Mouse (Mus musculus): Measurements from ENCODE around the gene Cyb5d1. TPM values are rescaled to one million over a fixed set of nuclear protein-coding genes. Genes with fewer than 3 reads are reported as not detected.
"Not testable (repeated sequence)": the region's sequence is repeated elsewhere in the genome, so short reads cannot be mapped to it uniquely, and the experiment has no call there.

The Cyb5d1 gene
- polyA plus RNA-seq, 1 experiment from 2014 or later = 48.0 TPM

DNA sequence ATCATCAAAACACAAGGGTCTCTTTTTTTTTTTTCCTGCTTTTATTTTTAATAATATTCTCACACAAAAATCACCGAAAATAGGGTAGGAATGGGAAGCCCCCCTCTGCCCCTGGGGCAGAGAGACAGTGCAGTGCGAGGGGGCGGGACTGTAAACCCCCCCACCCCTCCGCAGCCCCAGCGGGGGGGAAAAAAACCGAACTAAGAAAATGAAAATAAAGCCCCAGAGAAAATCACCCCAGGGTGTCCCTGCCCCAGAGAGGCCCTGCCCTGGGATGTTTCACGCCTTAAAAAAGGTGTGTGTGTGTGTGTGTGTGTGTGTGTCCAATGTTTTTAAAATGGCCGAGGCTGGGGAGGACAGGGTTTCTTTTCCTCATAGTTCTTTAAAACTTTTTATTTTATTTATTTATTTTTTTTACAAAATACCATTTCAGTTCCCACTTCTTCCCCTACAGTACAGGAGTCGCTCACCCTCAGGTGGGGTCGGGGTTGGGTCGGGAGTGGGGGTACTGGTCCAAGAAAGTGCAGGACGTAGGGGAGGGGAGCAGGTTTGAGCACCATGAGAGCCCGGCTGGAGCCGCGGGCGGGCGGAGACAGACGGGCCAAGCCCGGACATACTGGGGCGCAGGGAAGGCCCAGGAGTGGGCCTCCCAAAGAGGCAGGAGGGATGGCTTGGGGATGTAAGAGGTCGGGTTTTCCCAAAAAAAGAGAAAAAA lies 3.2 kb upstream of the Cyb5d1 start:
- Histone ChIP-seq H3K27ac (no peak overlapping the region), H3K9ac (peak overlapping the region; percentile 47; the same call in 1 of the 2 replicates)

GRCm38 (mm10) chr11:69398059-69398458 lies 2.6 kb upstream of the Cyb5d1 start, which contains the start of gene Tmem88:
Gene Tmem88, minus strand, starts transcription at chr11:69398234.
- no peak for ATAC-seq (ENCODE audit: low FRiP score)
- Histone ChIP-seq H3K27ac (peak within 1 kb of the TSS; percentile 24; the same call in 1 of the 2 replicates), H3K4me3 (peak within 1 kb of the TSS; percentile 6), H3K4me1 (peaks cover 37% of the 10 kb centered on the region), H3K9ac (peak within 1 kb of the TSS; percentile 47), H3K9me3 (replicated peaks) (no peaks in the 10 kb centered on the region), H3K27me3 (peaks cover 26% of the 10 kb centered on the region), H3K4me2 (replicated peaks) (peak within 1 kb of the TSS; percentile 62), H3K36me3 (peaks cover 39% of the 10 kb centered on the region)
- WGBS = 4% methylated on average over 16 of the region's 16 CpGs

More for the DNA sequence above, 3.2 kb upstream of the Cyb5d1 start:
- H3K36me3 ChIP-seq = peaks cover 45% of the 10 kb centered on the region
- H3K27me3 ChIP-seq = peaks cover 26% of the 10 kb centered on the region
- peak overlapping the region; percentile 62 for H3K4me2 ChIP-seq (replicated peaks)
- no peak for ATAC-seq (ENCODE audit: low FRiP score)
- no peaks in the 10 kb centered on the region for H3K9me3 ChIP-seq (replicated peaks)
- H3K4me3 ChIP-seq = peak overlapping the region; percentile 6; the same call in 1 of the 2 replicates
- WGBS = 16% methylated on average over 21 of the region's 21 CpGs
- peaks cover 37% of the 10 kb centered on the region for H3K4me1 ChIP-seq

DNA sequence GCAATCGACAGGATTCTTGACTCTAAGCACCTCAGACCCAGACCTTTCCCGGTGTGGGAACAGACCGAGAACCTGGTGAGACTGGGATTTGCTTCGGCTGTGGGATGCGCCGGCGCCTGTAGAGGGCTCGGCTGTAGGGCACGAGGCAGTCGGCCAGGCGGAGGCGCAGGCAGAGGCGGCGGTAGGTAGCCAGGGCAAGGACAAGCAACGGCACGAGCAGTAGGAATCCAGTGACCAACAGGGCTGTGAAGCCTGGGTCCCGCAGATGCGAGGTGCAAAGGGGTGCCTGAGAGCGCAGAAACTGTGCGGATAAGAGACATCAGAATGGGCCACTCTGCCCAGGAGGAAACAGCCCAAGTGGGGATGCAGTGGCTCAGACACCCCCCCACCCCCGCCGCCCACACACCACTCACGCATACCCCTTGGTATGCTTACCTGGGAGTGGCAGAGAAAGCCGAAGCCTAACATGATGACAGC lies 2.2 kb upstream of the Cyb5d1 start:
- Histone ChIP-seq H3K4me1 (peaks cover 37% of the 10 kb centered on the region), H3K27me3 (peaks cover 26% of the 10 kb centered on the region), H3K4me2 (replicated peaks) (peak overlapping the region; percentile 62), H3K9me3 (replicated peaks) (no peaks in the 10 kb centered on the region), H3K27ac (peak overlapping the region; percentile 24; the same call in 1 of the 2 replicates), H3K4me3 (peak overlapping the region; percentile 6), H3K9ac (peak overlapping the region; percentile 47; the same call in 1 of the 2 replicates), H3K36me3 (peaks cover 34% of the 10 kb centered on the region)
- 10% methylated on average over 24 of the region's 24 CpGs for WGBS
- no peak for ATAC-seq (ENCODE audit: low FRiP score)

DNA sequence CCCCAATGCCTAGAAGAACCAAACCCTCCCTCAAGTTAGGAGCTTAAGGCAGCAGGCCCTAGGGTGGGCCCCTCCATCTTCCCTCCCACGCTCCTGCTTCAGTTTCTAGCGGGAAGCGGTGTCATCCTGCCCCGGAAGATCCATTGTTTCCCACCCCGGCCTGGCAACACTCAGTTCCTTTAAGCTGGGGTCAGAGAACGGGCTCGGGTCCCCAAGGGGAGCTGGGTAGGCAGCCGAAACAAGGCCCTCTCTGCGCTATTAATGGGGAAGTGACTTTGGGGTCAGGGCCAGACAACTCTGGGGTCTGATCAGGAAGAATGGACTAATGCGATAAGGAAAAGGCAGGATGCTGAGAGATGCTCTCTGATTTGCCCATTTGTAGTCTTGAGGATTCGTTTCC lies 1.3 kb upstream of the Cyb5d1 start:
- Histone ChIP-seq H3K27ac (0 out of 2 replicates have a peak overlapping the region, but pooled peaks have one; percentile 12), H3K27me3 (peaks cover 26% of the 10 kb centered on the region), H3K4me1 (peaks cover 37% of the 10 kb centered on the region), H3K4me3 (peak overlapping the region; percentile 65), H3K9me3 (replicated peaks) (no peaks in the 10 kb centered on the region), H3K4me2 (replicated peaks) (peak overlapping the region; percentile 62), H3K9ac (peak overlapping the region; percentile 73; the same call in 1 of the 2 replicates), H3K36me3 (peaks cover 32% of the 10 kb centered on the region)
- no peak for ATAC-seq (ENCODE audit: low FRiP score)
- WGBS = 28% methylated on average over 11 of the region's 11 CpGs

GRCm38 (mm10) chr11:69395634-69396373 lies 373 bp upstream of the Cyb5d1 start:
- ATAC-seq (ENCODE audit: low FRiP score) = peak; percentile 86
- Histone ChIP-seq H3K27me3 (peaks cover 23% of the 10 kb centered on the region), H3K27ac (peak overlapping the region; percentile 96), H3K4me2 (replicated peaks) (peak overlapping the region; percentile 62), H3K4me1 (peaks cover 34% of the 10 kb centered on the region), H3K4me3 (peak overlapping the region; percentile 65), H3K9me3 (replicated peaks) (no peaks in the 10 kb centered on the region), H3K9ac (peak overlapping the region; percentile 73), H3K36me3 (peaks cover 22% of the 10 kb centered on the region)
- under 1% methylated on average over 48 of the region's 48 CpGs for WGBS

- Histone ChIP-seq H3K36me3 (peaks cover 11% of the 10 kb centered on the region), H3K27ac (peak overlapping the region; percentile 96; the same call in 1 of the 2 replicates), H3K27me3 (peaks cover 12% of the 10 kb centered on the region), H3K9ac (peak overlapping the region; percentile 73), H3K4me3 (peak overlapping the region; percentile 65), H3K4me1 (peaks cover 31% of the 10 kb centered on the region), H3K4me2 (replicated peaks) (peak overlapping the region; percentile 62)
- not testable (repeated sequence) for ATAC-seq (ENCODE audit: low FRiP score); H3K9me3 ChIP-seq (replicated peaks)
- 2% methylated on average over 31 of the region's 31 CpGs for WGBS
These were observed 752 bp downstream of the Cyb5d1 start for GRCm38 (mm10) chr11:69394591-69395167.

- no peak for ATAC-seq (ENCODE audit: low FRiP score)
- Histone ChIP-seq H3K9me3 (replicated peaks) (no peaks in the 10 kb centered on the region), H3K9ac (no peak overlapping the region), H3K4me2 (replicated peaks) (no peak overlapping the region), H3K36me3 (peaks cover 9% of the 10 kb centered on the region; the same call in 1 of the 2 replicates), H3K4me3 (no peak overlapping the region), H3K4me1 (peaks cover 7% of the 10 kb centered on the region), H3K27ac (no peak overlapping the region), H3K27me3 (no peaks in the 10 kb centered on the region)
- 50% methylated on average over 10 of the region's 10 CpGs for WGBS
These were observed 4.9 kb downstream of the Cyb5d1 start for GRCm38 (mm10) chr11:69390400-69391034.

- H3K27me3 ChIP-seq = no peaks in the 10 kb centered on the region
- no peak overlapping the region for H3K4me3 ChIP-seq
- peaks cover 9% of the 10 kb centered on the region; the same call in 1 of the 2 replicates for H3K36me3 ChIP-seq
- WGBS = 74% methylated on average over 14 of the region's 14 CpGs
- no peak overlapping the region for H3K4me2 ChIP-seq (replicated peaks)
- H3K9me3 ChIP-seq (replicated peaks) = no peaks in the 10 kb centered on the region
- ATAC-seq (ENCODE audit: low FRiP score) = no peak
- peaks cover 7% of the 10 kb centered on the region for H3K4me1 ChIP-seq
- no peak overlapping the region for H3K9ac ChIP-seq
- H3K27ac ChIP-seq = no peak overlapping the region
These were observed 5.7 kb downstream of the Cyb5d1 start for GRCm38 (mm10) chr11:69389531-69390399.

DNA sequence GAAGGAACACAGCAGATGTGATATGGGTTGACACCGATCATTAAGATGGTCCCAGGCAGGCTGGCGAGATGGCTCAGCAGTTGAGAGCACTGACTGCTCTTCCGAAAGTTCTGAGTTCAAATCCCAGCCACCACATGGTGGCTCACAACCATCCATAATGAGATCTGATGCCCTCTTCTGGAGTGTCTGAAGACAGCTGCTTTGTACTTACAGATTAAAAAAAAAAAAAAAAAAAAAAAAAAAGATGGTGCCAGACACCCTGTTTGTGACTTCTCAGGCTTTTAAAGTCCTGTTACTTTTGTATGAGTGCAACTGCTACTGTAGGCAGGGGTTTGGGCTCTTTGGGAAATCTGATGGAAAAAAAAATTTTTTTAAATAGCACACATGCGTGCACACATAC lies 6.8 kb downstream of the Cyb5d1 start:
- Histone ChIP-seq H3K9ac (no peak overlapping the region), H3K9me3 (replicated peaks) (no peaks in the 10 kb centered on the region), H3K27me3 (no peaks in the 10 kb centered on the region), H3K4me3 (no peak overlapping the region), H3K4me1 (0 out of 2 replicates have a peak, but pooled peaks cover 2% of the 10 kb centered on the region), H3K4me2 (replicated peaks) (no peak overlapping the region), H3K36me3 (peaks cover 9% of the 10 kb centered on the region; the same call in 1 of the 2 replicates), H3K27ac (no peak overlapping the region)
- 98% methylated on average over 4 of the region's 4 CpGs for WGBS
- no peak for ATAC-seq (ENCODE audit: low FRiP score)

GRCm38 (mm10) chr11:69386758-69387157 lies 8.7 kb downstream of the Cyb5d1 start:
- H3K27me3 ChIP-seq = no peaks in the 10 kb centered on the region
- no peak overlapping the region for H3K9ac ChIP-seq
- H3K9me3 ChIP-seq (replicated peaks) = no peaks in the 10 kb centered on the region
- WGBS = 83% methylated on average over 7 of the region's 7 CpGs
- ATAC-seq (ENCODE audit: low FRiP score) = no peak
- H3K4me3 ChIP-seq = no peak overlapping the region
- H3K27ac ChIP-seq = no peak overlapping the region
- 0 out of 2 replicates have a peak, but pooled peaks cover 5% of the 10 kb centered on the region for H3K36me3 ChIP-seq
- H3K4me2 ChIP-seq (replicated peaks) = no peak overlapping the region
- 0 out of 2 replicates have a peak, but pooled peaks cover 2% of the 10 kb centered on the region for H3K4me1 ChIP-seq

DNA sequence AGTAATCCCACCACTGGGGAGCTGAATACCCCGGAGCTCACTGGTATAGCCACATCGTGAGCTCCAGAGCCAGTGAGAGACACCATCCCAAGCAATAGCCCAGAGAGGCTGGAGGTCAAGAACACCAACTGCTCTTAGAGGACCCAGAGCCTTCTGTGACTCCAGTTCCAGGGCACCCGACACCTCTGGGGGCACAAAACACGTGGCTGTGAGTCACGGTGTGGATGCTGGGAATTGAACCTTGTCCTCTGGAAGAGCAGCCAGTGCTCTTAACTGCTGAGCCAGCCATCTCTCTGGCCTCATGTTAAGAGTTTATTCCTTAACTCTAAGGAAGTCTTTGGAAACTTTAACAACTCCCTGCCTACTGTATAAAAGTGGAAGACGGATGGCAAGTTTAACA lies 10.5 kb downstream of the Cyb5d1 start:
- no peak for ATAC-seq (ENCODE audit: low FRiP score)

More for the DNA sequence above, 10.5 kb downstream of the Cyb5d1 start:
- 0 out of 2 replicates have a peak, but pooled peaks cover 5% of the 10 kb centered on the region for H3K36me3 ChIP-seq
- H3K4me2 ChIP-seq (replicated peaks) = no peak overlapping the region
- no peaks in the 10 kb centered on the region for H3K9me3 ChIP-seq (replicated peaks)
- no peaks in the 10 kb centered on the region for H3K4me1 ChIP-seq
- WGBS = 82% methylated on average over 6 of the region's 6 CpGs
- no peak overlapping the region for H3K27ac ChIP-seq
- no peak overlapping the region for H3K4me3 ChIP-seq
- no peak overlapping the region for H3K9ac ChIP-seq
- no peaks in the 10 kb centered on the region for H3K27me3 ChIP-seq

Data from hindbrain, embryonic 12.5 days (tissue).